Mouse (Mus musculus): ENCODE data around the gene Cars2. TPM values are rescaled to one million over a fixed set of nuclear protein-coding genes. Genes with fewer than 3 reads are reported as not detected.
A peak's percentile ranks its signal among the peaks of the same experiment; 100 is the strongest.
"Not testable (repeated sequence)": the region's sequence is repeated elsewhere in the genome, so short reads cannot be mapped to it uniquely, and the experiment has no call there.

Gene Cars2
- total and polyA plus RNA-seq, 3 experiments = 62.8 to 63.8 TPM; not detected in 1

- H3K9me3 ChIP-seq (replicated peaks; ENCODE audit: insufficient read depth, low read length) = no peaks in the 10 kb centered on the region
- H3K27ac ChIP-seq (ENCODE audit: control insufficient read depth, low read depth, low read length) = no peak overlapping the region
- H3K4me1 ChIP-seq (ENCODE audit: control insufficient read depth in 1 of 2, insufficient read depth in 2 of 2, low read length in 2 of 2) = no peaks in the 10 kb centered on the region
- no peak overlapping the region for H3K4me3 ChIP-seq (ENCODE audit: control insufficient read depth in 1 of 2, insufficient read depth in 1 of 2, low read depth in 2 of 2, low read length in 2 of 2)
- no peaks in the 10 kb centered on the region for H3K79me2 ChIP-seq (ENCODE audit: control insufficient read depth, insufficient read depth, low read length, poor library complexity)
- no peak overlapping the region for H3K9ac ChIP-seq (ENCODE audit: control insufficient read depth, low read depth, low read length, poor library complexity, severe bottlenecking)
- DNase-seq (ENCODE audit: low read depth, low spot score) = no peak
- H3K36me3 ChIP-seq (ENCODE audit: control insufficient read depth in 1 of 2, insufficient read depth in 2 of 2, low read length in 2 of 2) = no peaks in the 10 kb centered on the region
- no peaks in the 10 kb centered on the region for H3K27me3 ChIP-seq (ENCODE audit: control insufficient read depth in 1 of 2, insufficient read depth in 2 of 2, low read length in 2 of 2)
- TF ChIP-seq USF1 (IDR thresholded peaks at IDR 0.05; ENCODE audit: low read depth, low read length) = no peak
- no peak for TF ChIP-seq CHD1 (IDR thresholded peaks at IDR 0.05; ENCODE audit: low read depth, low read length)
- peak; percentile 3 for TF ChIP-seq RAD21 (IDR thresholded peaks at IDR 0.05; ENCODE audit: low read depth, low read length)
- no peak for TF ChIP-seq MAZ (IDR thresholded peaks at IDR 0.05; ENCODE audit: low read depth, low read length)
- TF ChIP-seq KAT2A (conservative IDR thresholded peaks at IDR 0.05; ENCODE audit: low read depth, low read length) = no peak
- no peak for TF ChIP-seq TCF12 (IDR thresholded peaks at IDR 0.05; ENCODE audit: low read depth, low read length)
- no peak for TF ChIP-seq ELF1 (IDR thresholded peaks at IDR 0.05; ENCODE audit: low read depth, low read length)
- TF ChIP-seq ETS1 (IDR thresholded peaks at IDR 0.05; ENCODE audit: low read depth, low read length) = no peak
- no peak for TF ChIP-seq EP300 (IDR thresholded peaks at IDR 0.05; ENCODE audit: low read depth in 1 of 2, low read length in 2 of 2)
- TF ChIP-seq MXI1 (IDR thresholded peaks at IDR 0.05; ENCODE audit: low read depth, low read length) = no peak
- no peak for TF ChIP-seq ZMIZ1 (IDR thresholded peaks at IDR 0.05; ENCODE audit: low read depth, low read length)
- TF ChIP-seq CTCF (IDR thresholded peaks at IDR 0.05 in 2 of 3, conservative IDR thresholded peaks at IDR 0.05 in 1 of 3; ENCODE audit: control insufficient read depth in 1 of 3, insufficient read depth in 1 of 3, low read depth in 2 of 3, low read length in 3 of 3, poor library complexity in 1 of 3, severe bottlenecking in 1 of 3) = peak in 2 of 3 experiments; percentile 23 to 41; a peak in 3 of 6 replicates
- TF ChIP-seq SMC3 (IDR thresholded peaks at IDR 0.05; ENCODE audit: low read depth, low read length) = peak; percentile 38
- TF ChIP-seq POLR2A (IDR thresholded peaks at IDR 0.05; ENCODE audit: control insufficient read depth in 1 of 2, insufficient read depth in 1 of 2, low read depth in 1 of 2, low read length in 2 of 2, poor library complexity in 1 of 2) = no peak
- TF ChIP-seq MEF2A (IDR thresholded peaks at IDR 0.05; ENCODE audit: extremely low read depth, insufficient replicate concordance, low read depth, low read length, poor library complexity, severe bottlenecking) = no peak
- TF ChIP-seq MAFK (IDR thresholded peaks at IDR 0.05; ENCODE audit: borderline replicate concordance, low read depth, low read length) = no peak
- TF ChIP-seq ZC3H11A (IDR thresholded peaks at IDR 0.05; ENCODE audit: low read depth, low read length) = no peak
- TF ChIP-seq E2F4 (IDR thresholded peaks at IDR 0.05; ENCODE audit: borderline replicate concordance, low read depth, low read length) = no peak
- TF ChIP-seq RCOR1 (IDR thresholded peaks at IDR 0.05; ENCODE audit: low read depth, low read length) = no peak
- TF ChIP-seq SIN3A (IDR thresholded peaks at IDR 0.05; ENCODE audit: low read length) = no peak
- no peak for TF ChIP-seq HCFC1 (IDR thresholded peaks at IDR 0.05; ENCODE audit: low read depth, low read length)
- TF ChIP-seq JUND (IDR thresholded peaks at IDR 0.05; ENCODE audit: low read depth, low read length) = no peak
- TF ChIP-seq ZNF384 (IDR thresholded peaks at IDR 0.05; ENCODE audit: low read depth, low read length) = no peak
- TF ChIP-seq MAX (IDR thresholded peaks at IDR 0.05; ENCODE audit: low read length) = no peak
- TF ChIP-seq ZKSCAN1 (IDR thresholded peaks at IDR 0.05; ENCODE audit: low read depth, low read length) = no peak
- TF ChIP-seq GATA1 (IDR thresholded peaks at IDR 0.05; ENCODE audit: low read depth, low read length) = no peak
Measured at GRCm38 (mm10) chr8:11469095-11469494, 81.5 kb downstream of the Cars2 start.

GRCm38 (mm10) chr8:11466528-11466927 is 84.1 kb downstream of the Cars2 start:
- not testable (repeated sequence) for H3K27ac ChIP-seq (ENCODE audit: control insufficient read depth, low read depth, low read length); H3K4me3 ChIP-seq (ENCODE audit: control insufficient read depth in 1 of 2, insufficient read depth in 1 of 2, low read depth in 2 of 2, low read length in 2 of 2); H3K9ac ChIP-seq (ENCODE audit: control insufficient read depth, low read depth, low read length, poor library complexity, severe bottlenecking); DNase-seq (ENCODE audit: low read depth, low spot score); H3K36me3 ChIP-seq (ENCODE audit: control insufficient read depth in 1 of 2, insufficient read depth in 2 of 2, low read length in 2 of 2); H3K9me3 ChIP-seq (replicated peaks; ENCODE audit: insufficient read depth, low read length); H3K4me1 ChIP-seq (ENCODE audit: control insufficient read depth in 1 of 2, insufficient read depth in 2 of 2, low read length in 2 of 2); H3K79me2 ChIP-seq (ENCODE audit: control insufficient read depth, insufficient read depth, low read length, poor library complexity); H3K27me3 ChIP-seq (ENCODE audit: control insufficient read depth in 1 of 2, insufficient read depth in 2 of 2, low read length in 2 of 2)

All from MEL (cell line).